Mouse (Mus musculus) CD4-positive helper T cell, adult 2 months (primary cell): ENCODE measurements around the gene Dnajb2.

Experiments used
- DNase-seq: peaks from one replicate; pipeline ENCODE4 v3.0.0-alpha.2; 2012; ENCODE audit warnings: low read depth, missing footprints, low spot score

Gene Dnajb2

GRCm38 (mm10) chr1:75236117-75237050, at the start of gene Dnajb2:
Gene Dnajb2, plus strand, starts transcription at chr1:75236406.
- DNase-seq: peak; percentile 89

- no peak for DNase-seq
These were observed 49.1 kb upstream of the Dnajb2 start for GRCm38 (mm10) chr1:75187126-75187525.

GRCm38 (mm10) chr1:75187914-75188483, 48.2 kb upstream of the Dnajb2 start:
- no peak for DNase-seq

- no peak for DNase-seq
These were observed 45.6 kb upstream of the Dnajb2 start for GRCm38 (mm10) chr1:75190577-75190976.

GRCm38 (mm10) chr1:75191258-75191621, 45.0 kb upstream of the Dnajb2 start:
- no peak for DNase-seq

- peak; percentile 98 for DNase-seq
These were observed 44.4 kb upstream of the Dnajb2 start, which contains the start of the genes Ankzf1 and Atg9a for GRCm38 (mm10) chr1:75191622-75192402. Gene Ankzf1, plus strand, starts transcription at chr1:75192151. Gene Atg9a, minus strand, starts transcription at chr1:75192196.

GRCm38 (mm10) chr1:75192452-75192851, 43.8 kb upstream of the Dnajb2 start:
- DNase-seq: peak; percentile 65

- no peak for DNase-seq
These were observed 35.0 kb upstream of the Dnajb2 start for GRCm38 (mm10) chr1:75201236-75201635.

- peak; percentile 19 for DNase-seq
These were observed 27.1 kb upstream of the Dnajb2 start for GRCm38 (mm10) chr1:75208967-75209678.

- DNase-seq: peak; percentile 94
These were observed 25.8 kb upstream of the Dnajb2 start, which contains the start of the genes Glb1l and Stk16 for GRCm38 (mm10) chr1:75210136-75211087. Gene Glb1l, minus strand, starts transcription at chr1:75210813. Gene Stk16, plus strand, starts transcription at chr1:75210838.

GRCm38 (mm10) chr1:75211141-75211708, 25.0 kb upstream of the Dnajb2 start:
- no peak for DNase-seq

- DNase-seq: no peak
These were observed 23.7 kb upstream of the Dnajb2 start for GRCm38 (mm10) chr1:75212542-75212941.

GRCm38 (mm10) chr1:75213096-75213495, 23.1 kb upstream of the Dnajb2 start:
- DNase-seq: peak; percentile 76

- no peak for DNase-seq
These were observed 21.8 kb upstream of the Dnajb2 start for GRCm38 (mm10) chr1:75214442-75214841.

- DNase-seq: no peak
These were observed 21.3 kb upstream of the Dnajb2 start for GRCm38 (mm10) chr1:75214886-75215285.

- no peak for DNase-seq
These were observed 20.4 kb upstream of the Dnajb2 start for GRCm38 (mm10) chr1:75215785-75216184.

GRCm38 (mm10) chr1:75216797-75217585, 19.2 kb upstream of the Dnajb2 start:
- DNase-seq: peak; percentile 41

GRCm38 (mm10) chr1:75217893-75218226, 18.3 kb upstream of the Dnajb2 start:
- DNase-seq: no peak
